Mouse (Mus musculus) heart, embryonic 10.5 days (tissue): Measurements from ENCODE around the gene Btk. TPM values are rescaled to one million over a fixed set of nuclear protein-coding genes. Genes with fewer than 3 reads are reported as not detected.

Experiments used
- DNase-seq: peaks from one replicate; pipeline ENCODE4 v3.0.0-alpha.2; 2017; ENCODE audit warnings: low spot score
- H3K27ac ChIP-seq: fragments of 300-500 bp; sonication (generic); 2 replicates; pipeline ENCODE4 v1.5.1; 2016; ENCODE audit warnings: mild to moderate bottlenecking
- H3K27me3 ChIP-seq: fragments of 300-500 bp; sonication (generic); 2 replicates; pipeline ENCODE4 v1.6.1; 2016; ENCODE audit warnings: mild to moderate bottlenecking; ENCODE audit not compliant: poor library complexity, insufficient read depth, severe bottlenecking
- H3K36me3 ChIP-seq: fragments of 300-500 bp; sonication (generic); 2 replicates; pipeline ENCODE4 v1.6.1; 2016; ENCODE audit warnings: mild to moderate bottlenecking, moderate library complexity
- H3K4me1 ChIP-seq: fragments of 300-500 bp; sonication (generic); 2 replicates; pipeline ENCODE4 v1.6.1; 2016; ENCODE audit warnings: mild to moderate bottlenecking
- H3K4me3 ChIP-seq: fragments of 300-500 bp; sonication (generic); 2 replicates; pipeline ENCODE4 v1.5.1; 2016; ENCODE audit warnings: mild to moderate bottlenecking, moderate library complexity
- H3K9me3 ChIP-seq: fragments of 300-500 bp; sonication (generic); 2 replicates; pipeline ENCODE4 v1.6.1; 2016; ENCODE audit warnings: mild to moderate bottlenecking, moderate library complexity
- WGBS: fragments of 180-500 bp; shearing (Covaris S2); methylation state at CpG from one replicate; pipeline ENCODE4 v1.1.7; 2016; 5-methylcytosine and 5-hydroxymethylcytosine counted together
- polyA plus RNA-seq: library from polyadenylated mRNA; unstranded; fragments of >200 nt; fragmentation: Nextera tagmentation; extraction: Ambion mirVana; gene quantifications from 2 replicates; pipeline ENCODE4 v1.2.1, GENCODE M21; 2016

Gene Btk
- polyA plus RNA-seq, 1 experiment from 2014 or later: 2.5 TPM

- WGBS: 60% methylated on average over 6 of the region's 6 CpGs
- Histone ChIP-seq H3K9me3 (no peaks in the 10 kb centered on the region), H3K4me3 (no peak overlapping the region), H3K27ac (no peak overlapping the region), H3K4me1 (no peaks in the 10 kb centered on the region), H3K36me3 (no peaks in the 10 kb centered on the region), H3K27me3 (no peaks in the 10 kb centered on the region)
- no peak for DNase-seq
These were observed 75.4 kb downstream of the Btk start for GRCm38 (mm10) chrX:134507977-134508376.

DNA sequence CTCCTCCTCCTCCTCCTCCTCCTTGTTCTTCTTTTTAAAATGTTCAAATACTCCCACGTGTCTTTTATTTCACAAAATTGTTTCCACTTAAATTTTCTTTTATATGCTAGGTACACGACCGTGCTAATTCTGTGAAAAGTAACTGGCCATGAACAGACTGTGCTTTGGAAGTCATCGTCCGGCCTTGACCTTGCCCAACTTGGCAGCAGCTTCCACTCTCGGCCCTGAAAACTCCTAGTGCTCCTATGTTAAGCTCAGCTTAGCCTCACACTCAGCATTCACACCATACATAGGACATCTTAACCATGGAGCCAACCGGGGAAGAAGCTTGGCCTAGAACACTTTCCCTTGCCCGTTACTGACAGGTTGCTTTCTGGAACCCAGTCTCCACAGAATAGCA, 82.7 kb downstream of the Btk start:
- Histone ChIP-seq H3K9me3 (no peaks in the 10 kb centered on the region), H3K27me3 (no peaks in the 10 kb centered on the region), H3K4me3 (no peak overlapping the region), H3K4me1 (no peaks in the 10 kb centered on the region), H3K36me3 (no peaks in the 10 kb centered on the region), H3K27ac (no peak overlapping the region)
- 87% methylated on average over 8 of the region's 8 CpGs for WGBS
- no peak for DNase-seq

Other genes with a start within 250 kb of the Btk start
- 0.55 and 0.83 TPM in 2 replicates for gene Drp2, start 179.0 kb downstream of the Btk start, polyA plus RNA-seq
- 0.18 TPM in 1 of 2 replicates, not detected in the other for gene Taf7l, start 107.1 kb downstream of the Btk start, polyA plus RNA-seq
- gene Timm8a1, start 41.7 kb downstream of the Btk start, polyA plus RNA-seq: 99.7 and 120 TPM in 2 replicates
- 252 and 287 TPM in 2 replicates for gene Rpl36a, start 2.1 kb upstream of the Btk start, polyA plus RNA-seq
- gene Gla, start 17.6 kb upstream of the Btk start, polyA plus RNA-seq: 4.3 and 6.6 TPM in 2 replicates
- 142 and 149 TPM in 2 replicates for gene Hnrnph2, start 17.6 kb upstream of the Btk start, polyA plus RNA-seq
- 3.4 and 4.3 TPM in 2 replicates for gene Armcx4, start 102.9 kb upstream of the Btk start, polyA plus RNA-seq
- 41.4 and 48.4 TPM in 2 replicates for gene Armcx1, start 134.4 kb upstream of the Btk start, polyA plus RNA-seq
- gene Armcx6, start 167.8 kb upstream of the Btk start, polyA plus RNA-seq: 15.5 and 18.2 TPM in 2 replicates
- 70.7 and 82.5 TPM in 2 replicates for gene Armcx3, start 173.0 kb upstream of the Btk start, polyA plus RNA-seq
- gene Armcx2, start 225.7 kb upstream of the Btk start, polyA plus RNA-seq: 66.5 and 67.5 TPM in 2 replicates